Mouse (Mus musculus): ENCODE measurements around the gene Nckap5. TPM values are rescaled to one million over a fixed set of nuclear protein-coding genes. Genes with fewer than 3 reads are reported as not detected.

Nckap5 gene
- polyA plus RNA-seq, 1 experiment from 2014 or later = 5.1 TPM

- no peaks in the 10 kb centered on the region for H3K9me3 ChIP-seq
- 63% methylated on average over 3 of the region's 3 CpGs for WGBS
These were observed 66.4 kb downstream of the Nckap5 start for GRCm38 (mm10) chr1:126764201-126764600.

GRCm38 (mm10) chr1:126763192-126763591 is 67.4 kb downstream of the Nckap5 start:
- no peak overlapping the region for H3K27ac ChIP-seq (replicated peaks)
- no peaks in the 10 kb centered on the region for H3K9me3 ChIP-seq
- peaks cover 6% of the 10 kb centered on the region; the same call in 1 of the 2 replicates for H3K4me1 ChIP-seq
- 80% methylated on average over 2 of the region's 2 CpGs for WGBS
- H3K4me3 ChIP-seq = no peak overlapping the region
- H3K9ac ChIP-seq = no peak overlapping the region
- no peak overlapping the region for H3K4me2 ChIP-seq
- ATAC-seq (ENCODE audit: extremely low read depth, insufficient number of reproducible peaks, low FRiP score, low TSS enrichment) = no peak
- H3K27me3 ChIP-seq (replicated peaks) = no peaks in the 10 kb centered on the region
- no peaks in the 10 kb centered on the region for H3K36me3 ChIP-seq

More at GRCm38 (mm10) chr1:126764201-126764600, 66.4 kb downstream of the Nckap5 start:
- no peak overlapping the region for H3K27ac ChIP-seq (replicated peaks)
- H3K36me3 ChIP-seq = no peaks in the 10 kb centered on the region
- H3K4me2 ChIP-seq = no peak overlapping the region
- no peak overlapping the region for H3K4me3 ChIP-seq
- ATAC-seq (ENCODE audit: extremely low read depth, insufficient number of reproducible peaks, low FRiP score, low TSS enrichment) = no peak
- H3K27me3 ChIP-seq (replicated peaks) = no peaks in the 10 kb centered on the region
- peaks cover 6% of the 10 kb centered on the region; the same call in 1 of the 2 replicates for H3K4me1 ChIP-seq
- H3K9ac ChIP-seq = no peak overlapping the region

- H3K27me3 ChIP-seq (replicated peaks) = no peaks in the 10 kb centered on the region
- WGBS = 80% methylated on average over 2 of the region's 2 CpGs
- no peaks in the 10 kb centered on the region for H3K9me3 ChIP-seq
- no peak overlapping the region for H3K27ac ChIP-seq (replicated peaks)
- H3K36me3 ChIP-seq = no peaks in the 10 kb centered on the region
- no peak overlapping the region for H3K4me3 ChIP-seq
- no peak for ATAC-seq (ENCODE audit: extremely low read depth, insufficient number of reproducible peaks, low FRiP score, low TSS enrichment)
- H3K4me1 ChIP-seq = peaks cover 6% of the 10 kb centered on the region; the same call in 1 of the 2 replicates
- no peak overlapping the region for H3K4me2 ChIP-seq
- H3K9ac ChIP-seq = no peak overlapping the region
These were observed 70.2 kb downstream of the Nckap5 start for GRCm38 (mm10) chr1:126760386-126760785.

GRCm38 (mm10) chr1:126755682-126756081 is 74.9 kb downstream of the Nckap5 start:
- WGBS = 63% methylated on average over 5 of the region's 5 CpGs
- H3K9ac ChIP-seq = no peak overlapping the region
- H3K4me2 ChIP-seq = no peak overlapping the region
- no peaks in the 10 kb centered on the region for H3K27me3 ChIP-seq (replicated peaks)
- ATAC-seq (ENCODE audit: extremely low read depth, insufficient number of reproducible peaks, low FRiP score, low TSS enrichment) = no peak
- H3K4me3 ChIP-seq = no peak overlapping the region
- H3K36me3 ChIP-seq = no peaks in the 10 kb centered on the region
- no peak overlapping the region for H3K27ac ChIP-seq (replicated peaks)
- H3K4me1 ChIP-seq = no peaks in the 10 kb centered on the region
- no peaks in the 10 kb centered on the region for H3K9me3 ChIP-seq

- ATAC-seq (ENCODE audit: extremely low read depth, insufficient number of reproducible peaks, low FRiP score, low TSS enrichment) = no peak
- no peak overlapping the region for H3K9ac ChIP-seq
- H3K27me3 ChIP-seq (replicated peaks) = no peaks in the 10 kb centered on the region
- H3K4me1 ChIP-seq = no peaks in the 10 kb centered on the region
- H3K4me3 ChIP-seq = no peak overlapping the region
- H3K27ac ChIP-seq (replicated peaks) = no peak overlapping the region
- no peaks in the 10 kb centered on the region for H3K36me3 ChIP-seq
- no peak overlapping the region for H3K4me2 ChIP-seq
- H3K9me3 ChIP-seq = no peaks in the 10 kb centered on the region
These were observed 77.0 kb downstream of the Nckap5 start for GRCm38 (mm10) chr1:126753611-126754010.

- Histone ChIP-seq H3K36me3 (no peaks in the 10 kb centered on the region), H3K9ac (no peak overlapping the region), H3K27me3 (replicated peaks) (no peaks in the 10 kb centered on the region), H3K9me3 (no peaks in the 10 kb centered on the region), H3K4me1 (no peaks in the 10 kb centered on the region), H3K27ac (replicated peaks) (no peak overlapping the region), H3K4me2 (no peak overlapping the region), H3K4me3 (no peak overlapping the region)
- ATAC-seq (ENCODE audit: extremely low read depth, insufficient number of reproducible peaks, low FRiP score, low TSS enrichment) = no peak
- WGBS = 70% methylated on average over 13 of the region's 13 CpGs
These were observed 78.2 kb downstream of the Nckap5 start for GRCm38 (mm10) chr1:126752247-126753037.

- Histone ChIP-seq H3K4me2 (no peak overlapping the region), H3K27me3 (replicated peaks) (no peaks in the 10 kb centered on the region), H3K9me3 (no peaks in the 10 kb centered on the region), H3K9ac (no peak overlapping the region), H3K4me3 (no peak overlapping the region), H3K4me1 (no peaks in the 10 kb centered on the region), H3K27ac (replicated peaks) (no peak overlapping the region), H3K36me3 (no peaks in the 10 kb centered on the region)
- 82% methylated on average over 6 of the region's 6 CpGs for WGBS
- no peak for ATAC-seq (ENCODE audit: extremely low read depth, insufficient number of reproducible peaks, low FRiP score, low TSS enrichment)
These were observed 79.5 kb downstream of the Nckap5 start for GRCm38 (mm10) chr1:126751137-126751536.

GRCm38 (mm10) chr1:126750156-126750555 is 80.4 kb downstream of the Nckap5 start:
- Histone ChIP-seq H3K9ac (no peak overlapping the region), H3K27ac (replicated peaks) (no peak overlapping the region), H3K36me3 (no peaks in the 10 kb centered on the region), H3K4me3 (no peak overlapping the region), H3K4me1 (no peaks in the 10 kb centered on the region), H3K9me3 (no peaks in the 10 kb centered on the region), H3K4me2 (no peak overlapping the region), H3K27me3 (replicated peaks) (no peaks in the 10 kb centered on the region)
- WGBS = 89% methylated on average over 3 of the region's 3 CpGs
- ATAC-seq (ENCODE audit: extremely low read depth, insufficient number of reproducible peaks, low FRiP score, low TSS enrichment) = no peak

GRCm38 (mm10) chr1:126747914-126748313 is 82.7 kb downstream of the Nckap5 start:
- Histone ChIP-seq H3K9me3 (no peaks in the 10 kb centered on the region), H3K4me3 (no peak overlapping the region), H3K4me1 (no peaks in the 10 kb centered on the region), H3K27ac (replicated peaks) (no peak overlapping the region), H3K27me3 (replicated peaks) (no peaks in the 10 kb centered on the region), H3K9ac (no peak overlapping the region), H3K36me3 (no peaks in the 10 kb centered on the region), H3K4me2 (no peak overlapping the region)
- WGBS = 60% methylated on average over 4 of the region's 4 CpGs
- ATAC-seq (ENCODE audit: extremely low read depth, insufficient number of reproducible peaks, low FRiP score, low TSS enrichment) = no peak

- no peak overlapping the region for H3K4me3 ChIP-seq
- 66% methylated on average over 4 of the region's 4 CpGs for WGBS
- no peak overlapping the region for H3K9ac ChIP-seq
- H3K27ac ChIP-seq (replicated peaks) = no peak overlapping the region
- no peak overlapping the region for H3K4me2 ChIP-seq
- H3K4me1 ChIP-seq = no peaks in the 10 kb centered on the region
- H3K27me3 ChIP-seq (replicated peaks) = no peaks in the 10 kb centered on the region
- H3K36me3 ChIP-seq = no peaks in the 10 kb centered on the region
- no peak for ATAC-seq (ENCODE audit: extremely low read depth, insufficient number of reproducible peaks, low FRiP score, low TSS enrichment)
- no peaks in the 10 kb centered on the region for H3K9me3 ChIP-seq
These were observed 85.0 kb downstream of the Nckap5 start for GRCm38 (mm10) chr1:126745482-126746136.

- H3K36me3 ChIP-seq = no peaks in the 10 kb centered on the region
- no peak for ATAC-seq (ENCODE audit: extremely low read depth, insufficient number of reproducible peaks, low FRiP score, low TSS enrichment)
- H3K4me1 ChIP-seq = no peaks in the 10 kb centered on the region
- no peak overlapping the region for H3K4me3 ChIP-seq
- H3K9me3 ChIP-seq = no peaks in the 10 kb centered on the region
- no peaks in the 10 kb centered on the region for H3K27me3 ChIP-seq (replicated peaks)
- 78% methylated on average over 14 of the region's 14 CpGs for WGBS
- no peak overlapping the region for H3K27ac ChIP-seq (replicated peaks)
- H3K4me2 ChIP-seq = no peak overlapping the region
- no peak overlapping the region for H3K9ac ChIP-seq
These were observed 85.8 kb downstream of the Nckap5 start for GRCm38 (mm10) chr1:126744631-126745305.
